Mouse (Mus musculus) MEL (cell line): Measurements from ENCODE around the gene Asf1b.

ENCODE experiments used
- BHLHE40 ChIP-seq: IDR thresholded peaks from 2 replicates; pipeline ENCODE4 v1.6.1; 2012; ENCODE audit warnings: low read depth, mild to moderate bottlenecking, inconsistent platforms, low read length, improper control_type of control experiment, borderline replicate concordance
- CTCF ChIP-seq, 3 experiments: IDR thresholded peaks in 2 of 3; conservative IDR thresholded peaks in 1 of 3; 2 replicates each; pipeline ENCODE4 v1.5.1; 2011 to 2012; ENCODE audit warnings: low read length in 3 of 3, low read depth in 2 of 3, mild to moderate bottlenecking in 2 of 3, improper control_type of control experiment in 1 of 3, inconsistent platforms in 1 of 3, mixed read lengths in 1 of 3, moderate library complexity in 1 of 3; ENCODE audit not compliant: control insufficient read depth in 1 of 3, insufficient read depth in 1 of 3, poor library complexity in 1 of 3, severe bottlenecking in 1 of 3
- EP300 ChIP-seq, 2 experiments: IDR thresholded peaks; 2 replicates each; pipeline ENCODE4 v1.6.1; 2011; ENCODE audit warnings: improper control_type of control experiment in 2 of 2, low read length in 2 of 2, low read depth in 1 of 2, mild to moderate bottlenecking in 1 of 2
- GABPA ChIP-seq: IDR thresholded peaks from 2 replicates; pipeline ENCODE4 v1.6.1; 2012; ENCODE audit warnings: low read depth, mild to moderate bottlenecking, inconsistent platforms, low read length, improper control_type of control experiment, moderate library complexity
- MAX ChIP-seq: IDR thresholded peaks from 2 replicates; pipeline ENCODE4 v1.6.1; 2011; ENCODE audit warnings: low read length, improper control_type of control experiment
- MEF2A ChIP-seq: IDR thresholded peaks from 2 replicates; pipeline ENCODE4 v1.6.1; 2014; ENCODE audit warnings: low read depth, mild to moderate bottlenecking, inconsistent platforms, low read length, improper control_type of control experiment; ENCODE audit not compliant: poor library complexity, insufficient replicate concordance, severe bottlenecking; ENCODE audit errors: extremely low read depth
- POLR2AphosphoS2 ChIP-seq: IDR thresholded peaks from 2 replicates; pipeline ENCODE4 v1.6.1; 2011; ENCODE audit warnings: low read length, improper control_type of control experiment
- TCF12 ChIP-seq: IDR thresholded peaks from 2 replicates; pipeline ENCODE4 v1.6.1; 2014; ENCODE audit warnings: low read depth, mild to moderate bottlenecking, inconsistent platforms, low read length, improper control_type of control experiment, moderate library complexity
- UBTF ChIP-seq: IDR thresholded peaks from 2 replicates; pipeline ENCODE4 v1.6.1; 2012; ENCODE audit warnings: low read depth, mild to moderate bottlenecking, inconsistent platforms, low read length, improper control_type of control experiment, moderate library complexity, borderline replicate concordance; ENCODE audit not compliant: insufficient read depth
- ZNF384 ChIP-seq: IDR thresholded peaks from 2 replicates; pipeline ENCODE4 v1.6.1; 2012; ENCODE audit warnings: low read depth, mild to moderate bottlenecking, inconsistent platforms, low read length, improper control_type of control experiment

DNA sequence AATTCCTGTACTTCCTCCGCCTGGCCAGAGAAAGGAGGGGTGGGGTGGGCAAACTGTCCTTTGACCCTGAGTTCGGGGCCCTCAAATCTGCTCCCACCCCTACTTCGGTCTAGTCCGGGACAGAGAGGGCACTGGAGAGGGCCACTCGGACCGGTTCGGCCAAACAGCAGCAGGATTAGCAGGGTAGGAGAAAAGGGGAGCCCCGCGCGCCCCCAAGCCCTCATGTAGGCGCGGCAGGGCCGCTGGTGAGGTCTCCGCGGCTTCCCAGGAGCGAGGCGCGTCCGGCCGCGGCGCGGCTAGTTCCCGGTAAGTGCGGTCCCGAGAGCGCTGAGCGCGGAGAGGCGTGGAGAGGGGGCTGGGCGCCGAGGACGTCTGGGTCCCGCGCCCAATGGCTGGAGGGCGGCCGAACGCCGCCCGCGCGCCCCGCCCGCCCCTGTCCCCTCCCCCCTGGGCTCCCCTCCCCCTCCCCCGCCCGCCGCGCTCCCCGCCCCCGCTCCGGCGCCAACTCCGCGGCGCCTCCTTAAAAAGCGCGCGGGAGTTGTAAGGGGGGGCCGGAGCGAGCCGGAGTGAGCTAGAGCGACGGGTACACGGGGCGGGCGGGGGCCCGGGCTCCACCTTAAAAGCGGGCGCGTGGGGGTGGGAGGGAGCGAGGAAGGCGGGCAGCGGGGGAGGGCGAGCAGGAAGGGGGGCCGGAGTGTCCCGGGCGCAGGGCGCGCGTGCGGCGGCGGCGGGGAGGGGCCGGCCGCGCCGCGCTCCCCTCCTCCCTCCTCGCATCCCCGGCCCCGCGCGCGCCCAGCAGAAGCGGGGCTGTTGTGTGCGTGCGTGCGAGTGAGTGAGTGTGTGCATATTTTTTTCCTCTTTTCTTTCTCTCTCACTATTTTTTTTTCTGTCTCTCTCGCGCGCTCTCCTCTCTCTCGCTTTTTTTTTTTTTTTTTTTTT, 41.5 kb downstream of the Asf1b start:
- TF ChIP-seq CTCF (IDR thresholded peaks at IDR 0.05 in 2 of 3, conservative IDR thresholded peaks at IDR 0.05 in 1 of 3; ENCODE audit: control insufficient read depth in 1 of 3, insufficient read depth in 1 of 3, low read depth in 2 of 3, low read length in 3 of 3, poor library complexity in 1 of 3, severe bottlenecking in 1 of 3): 0 out of 6 replicates have a peak, but pooled peaks of 1 of the 3 experiments have one; percentile 3
- TF ChIP-seq BHLHE40: no peak
- TF ChIP-seq UBTF: no peak
- TF ChIP-seq EP300 (IDR thresholded peaks at IDR 0.05; ENCODE audit: low read depth in 1 of 2, low read length in 2 of 2): peak in 1 of 2 experiments; percentile 18; a peak in 2 of 4 replicates
- TF ChIP-seq GABPA: no peak
- no peak for TF ChIP-seq TCF12
- TF ChIP-seq POLR2AphosphoS2: peak; percentile 87; the same call in 1 of the 2 replicates
- no peak for TF ChIP-seq MEF2A
- peak; percentile 90 for TF ChIP-seq ZNF384
- TF ChIP-seq MAX: no peak
